Mouse (Mus musculus): ENCODE results near the gene Flot2. TPM values are rescaled to one million over a fixed set of nuclear protein-coding genes. Genes with fewer than 3 reads are reported as not detected.

Flot2 gene
- total RNA-seq, 2 experiments from 2014 or later, result 70.9 to 77.4 TPM

GRCm38 (mm10) chr11:78094504-78095143 is 56.9 kb downstream of the Flot2 start, which contains the start of gene Fam222b:
TSS of gene Fam222b (plus strand) at chr11:78094660.
- peak; percentile 91 for DNase-seq (ENCODE audit: low spot score in 2 of 2)
- TF ChIP-seq CTCF (conservative IDR thresholded peaks at IDR 0.05), result no peak
- H3K27ac ChIP-seq, result peak within 1 kb of the TSS; percentile 92
- peak within 1 kb of the TSS; percentile 92 for H3K4me3 ChIP-seq

GRCm38 (mm10) chr11:78095144-78095516 is 57.4 kb downstream of the Flot2 start:
- H3K4me3 ChIP-seq, result peak overlapping the region; percentile 92
- peak overlapping the region; percentile 92 for H3K27ac ChIP-seq
- TF ChIP-seq CTCF (conservative IDR thresholded peaks at IDR 0.05), result no peak
- no peak for DNase-seq (ENCODE audit: low spot score in 2 of 2)

- Histone ChIP-seq H3K4me3 (peak overlapping the region; percentile 50), H3K27ac (peak overlapping the region; percentile 58; the same call in 1 of the 2 replicates)
- DNase-seq (ENCODE audit: low spot score in 2 of 2), result no peak
- TF ChIP-seq CTCF (conservative IDR thresholded peaks at IDR 0.05), result no peak
Observed at GRCm38 (mm10) chr11:78097077-78097476, 59.3 kb downstream of the Flot2 start.

- no peak for DNase-seq (ENCODE audit: low spot score in 2 of 2)
- Histone ChIP-seq H3K4me3 (no peak overlapping the region), H3K27ac (no peak overlapping the region)
- no peak for TF ChIP-seq CTCF (conservative IDR thresholded peaks at IDR 0.05)
Observed at GRCm38 (mm10) chr11:78100746-78101145, 63.0 kb downstream of the Flot2 start.

- Histone ChIP-seq H3K27ac (no peak overlapping the region), H3K4me3 (no peak overlapping the region)
- no peak for DNase-seq (ENCODE audit: low spot score in 2 of 2)
- no peak for TF ChIP-seq CTCF (conservative IDR thresholded peaks at IDR 0.05)
Observed at GRCm38 (mm10) chr11:78102142-78102541, 64.4 kb downstream of the Flot2 start.

GRCm38 (mm10) chr11:78102958-78103747 is 65.4 kb downstream of the Flot2 start:
- peak; percentile 49 for TF ChIP-seq CTCF (conservative IDR thresholded peaks at IDR 0.05)
- Histone ChIP-seq H3K27ac (no peak overlapping the region), H3K4me3 (no peak overlapping the region)
- no peak for DNase-seq (ENCODE audit: low spot score in 2 of 2)

GRCm38 (mm10) chr11:78104501-78104900 is 66.8 kb downstream of the Flot2 start:
- DNase-seq (ENCODE audit: low spot score in 2 of 2), result no peak
- TF ChIP-seq CTCF (conservative IDR thresholded peaks at IDR 0.05), result no peak

More at GRCm38 (mm10) chr11:78104501-78104900, 66.8 kb downstream of the Flot2 start:
- H3K4me3 ChIP-seq, result no peak overlapping the region
- H3K27ac ChIP-seq, result no peak overlapping the region

Small RNAs within 50 kb of the gene (microRNA-seq; reads per million reads assigned to microRNA genes)
- gene Mir144 (25.8 to 132 reads per million in 2 experiments), gene Mir451a (0 reads per million in 2 experiments), gene Mir451b (0 reads per million in 2 experiments)

Other genes with a start within 250 kb of the Flot2 start
- gene Pipox, start 143.8 kb upstream of the Flot2 start, total RNA-seq (2021), result 1 to 10 TPM in 1 of 2 experiments, under 1 TPM in 1; 0.84 to 1.2 TPM
- gene Sez6, start 107.1 kb upstream of the Flot2 start, total RNA-seq (2021), result 100 to 1,000 TPM; 154 to 159 TPM
- gene Phf12, start 55.2 kb upstream of the Flot2 start, total RNA-seq (2021), result 10 to 100 TPM; 59.0 to 62.4 TPM
- gene Dhrs13, start 5.7 kb upstream of the Flot2 start, total RNA-seq (2021), result 1 to 10 TPM; 4.6 to 5.7 TPM
- 10 to 100 TPM; 19.5 to 20.1 TPM for gene Eral1, start 42.5 kb downstream of the Flot2 start, total RNA-seq (2021)
- 10 to 100 TPM; 29.5 to 30.3 TPM for gene Fam222b, start 56.7 kb downstream of the Flot2 start, total RNA-seq (2021)
- 10 to 100 TPM; 11.1 to 13.3 TPM for gene Traf4, start 127.7 kb downstream of the Flot2 start, total RNA-seq (2021)
- gene Nek8, start 138.7 kb downstream of the Flot2 start, total RNA-seq (2021), result 1 to 10 TPM; 2.6 to 3.3 TPM
- 10 to 100 TPM; 21.1 to 24.3 TPM for gene Tlcd1, start 138.8 kb downstream of the Flot2 start, total RNA-seq (2021)
- 100 to 1,000 TPM; 747 to 755 TPM for gene Rpl23a, start 145.7 kb downstream of the Flot2 start, total RNA-seq (2021)
- 10 to 100 TPM; 33.3 TPM for gene Rab34, start 150.5 kb downstream of the Flot2 start, total RNA-seq (2021)
- 1 to 10 TPM; 3.7 to 5.5 TPM for gene Proca1, start 155.5 kb downstream of the Flot2 start, total RNA-seq (2021)
- 10 to 100 TPM; 66.8 to 69.1 TPM for gene Sdf2, start 207.8 kb downstream of the Flot2 start, total RNA-seq (2021)
- gene Supt6, start 208.1 kb downstream of the Flot2 start, total RNA-seq (2021), result 100 to 1,000 TPM; 132 to 137 TPM
- 100 to 1,000 TPM; 192 to 198 TPM for gene 2610507B11Rik, start 223.8 kb downstream of the Flot2 start, total RNA-seq (2021)